ENCODE assay signal across 17 mouse cellular contexts in the genomic region with DNA sequence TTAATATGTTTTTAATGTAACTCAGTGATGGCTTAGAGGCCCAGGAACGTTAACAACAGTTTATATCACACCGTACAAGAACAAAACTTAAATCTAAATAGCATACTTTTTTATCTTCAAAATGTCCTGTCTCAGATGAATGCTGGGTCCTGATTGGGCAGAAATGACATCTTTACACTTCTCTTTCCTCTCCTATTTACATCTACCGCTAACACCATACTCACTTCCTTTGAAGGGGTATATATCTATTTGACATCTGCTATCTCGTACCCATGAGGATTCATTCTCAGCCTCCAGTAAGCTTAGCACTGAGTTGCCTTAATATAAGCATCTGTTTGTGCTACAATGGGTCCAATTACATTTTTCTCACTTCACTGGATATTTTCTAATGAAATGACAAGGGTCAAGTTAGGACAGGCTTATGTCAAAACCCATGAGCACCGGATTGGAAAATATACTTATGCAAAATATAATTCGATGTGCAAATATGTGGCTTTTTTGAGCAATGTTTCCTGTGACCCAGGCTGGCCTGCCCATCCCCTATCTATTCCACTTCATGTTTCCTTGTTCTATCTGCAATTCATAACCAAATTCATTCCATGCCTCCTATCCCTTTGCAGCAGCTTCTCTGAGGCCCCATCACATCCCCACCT.
"Had no signal": no experiment of that assay in that cellular context is flagged by ENCODE, and none has a peak within 500 bp of the region (broad histone marks: within the 10 kb centered on the region; RNA-seq: fewer than 3 reads in every experiment).

No protein-coding gene starts in this region.

- H3K4me1 ChIP-seq: liver, embryonic 15.5 days; megakaryocyte, embryonic 14.5 days; neural tube, embryonic 15.5 days had no signal

- H3K4me2 ChIP-seq: liver, embryonic 11.5 days; liver, embryonic 15.5 days; midbrain, embryonic 12.5 days; neural tube, embryonic 15.5 days had no signal

- H3K4me3 ChIP-seq: limb, embryonic 10.5 days; liver, embryonic 15.5 days; megakaryocyte, embryonic 14.5 days; midbrain, embryonic 12.5 days; neural tube, embryonic 15.5 days had no signal

- H3K27ac ChIP-seq: limb, embryonic 10.5 days; liver, embryonic 15.5 days; midbrain, embryonic 12.5 days; neural tube, embryonic 15.5 days had no signal

- DNase-seq: kidney, adult 8-10 months; kidney, postnatal 36 days; lung, adult 2 months; lung, postnatal 36 days; right cerebral cortex, postnatal 4 days; spleen, adult 18-20 months; thymus, adult 2 months; thymus, postnatal 25 days had no signal

- H3K9me3 ChIP-seq: limb, embryonic 10.5 days; liver, embryonic 15.5 days; megakaryocyte, embryonic 14.5 days; midbrain, embryonic 12.5 days; neural tube, embryonic 15.5 days had no signal

- ATAC-seq: intestine, postnatal 0 days; lung, postnatal 0 days; midbrain, embryonic 16.5 days had no signal

- H3K36me3 ChIP-seq: limb, embryonic 10.5 days; liver, embryonic 15.5 days; midbrain, embryonic 12.5 days; neural tube, embryonic 15.5 days had no signal

- H3K27me3 ChIP-seq: liver, embryonic 15.5 days; megakaryocyte, embryonic 14.5 days; midbrain, embryonic 12.5 days; neural tube, embryonic 15.5 days had no signal

- H3K9ac ChIP-seq: liver, embryonic 15.5 days; midbrain, embryonic 12.5 days; neural tube, embryonic 15.5 days had no signal
